Mouse (Mus musculus) MEL (cell line): ENCODE data around the gene Atrip. TPM values are rescaled to one million over a fixed set of nuclear protein-coding genes. Genes with fewer than 3 reads are reported as not detected.

Experiments
- DNase-seq: peaks from one replicate; pipeline ENCODE4 v3.0.0; 2011; ENCODE audit warnings: low read depth, low spot score
- H3K27ac ChIP-seq: 2 replicates; pipeline ENCODE4 v1.5.1; 2012; ENCODE audit warnings: low read depth, mild to moderate bottlenecking, control low read depth, low read length, moderate library complexity; ENCODE audit not compliant: control insufficient read depth
- H3K27me3 ChIP-seq, 2 experiments: fragments of 150-350 bp in 1 of 2; sonication (generic) in 1 of 2; 2 replicates each; pipeline ENCODE4 v1.6.1; 2012; ENCODE audit warnings: low read length in 2 of 2, mild to moderate bottlenecking in 2 of 2, improper control_type of control experiment in 1 of 2, moderate library complexity in 1 of 2; ENCODE audit not compliant: insufficient read depth in 2 of 2, control insufficient read depth in 1 of 2
- H3K36me3 ChIP-seq, 2 experiments: 2 replicates each; pipeline ENCODE4 v1.6.1; 2012 to 2014; ENCODE audit warnings: low read length in 2 of 2, improper control_type of control experiment in 1 of 2, inconsistent platforms in 1 of 2, mild to moderate bottlenecking in 1 of 2; ENCODE audit not compliant: insufficient read depth in 2 of 2, control insufficient read depth in 1 of 2
- H3K4me1 ChIP-seq, 2 experiments: fragments of 150-350 bp in 1 of 2; sonication (generic) in 1 of 2; 2 replicates each; pipeline ENCODE4 v1.6.1; 2012; ENCODE audit warnings: low read length in 2 of 2, improper control_type of control experiment in 1 of 2, mild to moderate bottlenecking in 1 of 2; ENCODE audit not compliant: insufficient read depth in 2 of 2, control insufficient read depth in 1 of 2
- H3K4me3 ChIP-seq, 2 experiments: fragments of 150-350 bp in 1 of 2; sonication (generic) in 1 of 2; 2 replicates each; pipeline ENCODE4 v1.5.1; 2012; ENCODE audit warnings: low read depth in 2 of 2, low read length in 2 of 2, mild to moderate bottlenecking in 2 of 2, moderate library complexity in 2 of 2, control low read depth in 1 of 2, improper control_type of control experiment in 1 of 2; ENCODE audit not compliant: control insufficient read depth in 1 of 2, insufficient read depth in 1 of 2
- H3K79me2 ChIP-seq: 2 replicates; pipeline ENCODE4 v1.6.1; 2012; ENCODE audit warnings: mild to moderate bottlenecking, low read length, moderate library complexity; ENCODE audit not compliant: control insufficient read depth, poor library complexity, insufficient read depth
- H3K9ac ChIP-seq: 2 replicates; pipeline ENCODE4 v1.6.1; 2012; ENCODE audit warnings: low read depth, mild to moderate bottlenecking, control low read depth, low read length, moderate library complexity; ENCODE audit not compliant: control insufficient read depth, poor library complexity, severe bottlenecking
- H3K9me3 ChIP-seq: fragments of 150-350 bp; sonication (generic); replicated peaks from 2 replicates; pipeline ENCODE4 v1.6.1; 2012; ENCODE audit warnings: mild to moderate bottlenecking, low read length, improper control_type of control experiment, moderate library complexity; ENCODE audit not compliant: insufficient read depth
- E2F4 ChIP-seq: IDR thresholded peaks from 2 replicates; pipeline ENCODE4 v1.6.1; 2011; ENCODE audit warnings: low read depth, low read length, improper control_type of control experiment, borderline replicate concordance
- ELF1 ChIP-seq: IDR thresholded peaks from 2 replicates; pipeline ENCODE4 v1.6.1; 2014; ENCODE audit warnings: low read depth, mild to moderate bottlenecking, inconsistent platforms, low read length, improper control_type of control experiment, moderate library complexity
- GABPA ChIP-seq: IDR thresholded peaks from 2 replicates; pipeline ENCODE4 v1.6.1; 2012; ENCODE audit warnings: low read depth, mild to moderate bottlenecking, inconsistent platforms, low read length, improper control_type of control experiment, moderate library complexity
- JUND ChIP-seq: IDR thresholded peaks from 2 replicates; pipeline ENCODE4 v1.6.1; 2011; ENCODE audit warnings: low read depth, mild to moderate bottlenecking, improper control_type of control experiment, low read length
- MAFK ChIP-seq: IDR thresholded peaks from 2 replicates; pipeline ENCODE4 v1.6.1; 2011; ENCODE audit warnings: low read depth, mild to moderate bottlenecking, low read length, improper control_type of control experiment, borderline replicate concordance
- MAX ChIP-seq: IDR thresholded peaks from 2 replicates; pipeline ENCODE4 v1.6.1; 2011; ENCODE audit warnings: low read length, improper control_type of control experiment
- MEF2A ChIP-seq: IDR thresholded peaks from 2 replicates; pipeline ENCODE4 v1.6.1; 2014; ENCODE audit warnings: low read depth, mild to moderate bottlenecking, inconsistent platforms, low read length, improper control_type of control experiment; ENCODE audit not compliant: poor library complexity, insufficient replicate concordance, severe bottlenecking; ENCODE audit errors: extremely low read depth
- MXI1 ChIP-seq: IDR thresholded peaks from 2 replicates; pipeline ENCODE4 v1.6.1; 2011; ENCODE audit warnings: mild to moderate bottlenecking, low read depth, low read length, improper control_type of control experiment
- MYB ChIP-seq: IDR thresholded peaks from 2 replicates; pipeline ENCODE4 v1.6.1; 2011; ENCODE audit warnings: mild to moderate bottlenecking, low read depth, low read length, improper control_type of control experiment
- MYC ChIP-seq: IDR thresholded peaks from 2 replicates; pipeline ENCODE4 v1.6.1; 2011; ENCODE audit warnings: low read depth, mild to moderate bottlenecking, low read length, improper control_type of control experiment, moderate library complexity
- NRF1 ChIP-seq: IDR thresholded peaks from 2 replicates; pipeline ENCODE4 v1.6.1; 2014; ENCODE audit warnings: low read depth, mild to moderate bottlenecking, inconsistent platforms, low read length, improper control_type of control experiment, moderate library complexity; ENCODE audit not compliant: poor library complexity, insufficient read depth, severe bottlenecking
- POLR2A ChIP-seq, 2 experiments: IDR thresholded peaks; 2 replicates each; pipeline ENCODE4 v1.6.1; 2011 to 2012; ENCODE audit warnings: low read length in 2 of 2, mild to moderate bottlenecking in 2 of 2, control low read depth in 1 of 2, improper control_type of control experiment in 1 of 2, low read depth in 1 of 2, moderate library complexity in 1 of 2; ENCODE audit not compliant: control insufficient read depth in 1 of 2, insufficient read depth in 1 of 2, poor library complexity in 1 of 2
- POLR2AphosphoS2 ChIP-seq: IDR thresholded peaks from 2 replicates; pipeline ENCODE4 v1.6.1; 2011; ENCODE audit warnings: low read length, improper control_type of control experiment
- POLR2AphosphoS5 ChIP-seq: IDR thresholded peaks from 2 replicates; pipeline ENCODE4 v1.6.1; 2012; ENCODE audit warnings: low read depth, borderline replicate concordance, mild to moderate bottlenecking, inconsistent platforms, low read length, moderate library complexity, mixed read lengths
- RCOR1 ChIP-seq: IDR thresholded peaks from 2 replicates; pipeline ENCODE4 v1.6.1; 2012; ENCODE audit warnings: low read depth, mild to moderate bottlenecking, inconsistent platforms, low read length, improper control_type of control experiment
- SIN3A ChIP-seq: IDR thresholded peaks from 2 replicates; pipeline ENCODE4 v1.6.1; 2012; ENCODE audit warnings: low read length, improper control_type of control experiment, inconsistent platforms
- TBP ChIP-seq: IDR thresholded peaks from 2 replicates; pipeline ENCODE4 v1.8.0; 2011; ENCODE audit warnings: low read depth, low read length, improper control_type of control experiment
- ZKSCAN1 ChIP-seq: IDR thresholded peaks from 2 replicates; pipeline ENCODE4 v1.6.1; 2012; ENCODE audit warnings: low read depth, mild to moderate bottlenecking, inconsistent platforms, low read length, improper control_type of control experiment, moderate library complexity
- ZMIZ1 ChIP-seq: IDR thresholded peaks from 2 replicates; pipeline ENCODE4 v1.6.1; 2012; ENCODE audit warnings: low read depth, mild to moderate bottlenecking, inconsistent platforms, low read length, improper control_type of control experiment, moderate library complexity
- polyA plus RNA-seq, 2 experiments: library from polyadenylated mRNA; stranded (reverse) in 1 of 2; unstranded in 1 of 2; fragments of >175 nt in 1 of 2; fragments of >200 nt in 1 of 2; gene quantifications; 2 replicates each; pipeline versions ENCODE4 v1.2.1 to v1.2.4; 2012; ENCODE audit warnings: low replicate concordance in 2 of 2, low read depth in 1 of 2; ENCODE audit not compliant: insufficient read length in 2 of 2, insufficient read depth in 1 of 2, missing spikeins in 1 of 2
- total RNA-seq: library from RNA; depleted of rRNA; stranded (reverse); fragments of 300-350 nt; gene quantifications from 2 replicates; pipeline ENCODE4 v1.2.3, GENCODE M21; 2012

Gene Atrip
- total and polyA plus RNA-seq, 3 experiments, result 18.4 to 35.3 TPM; not detected in 1

- Histone ChIP-seq H3K27me3 (no peaks in the 10 kb centered on the region), H3K36me3 (peaks cover 0 to 9% of the 10 kb centered on the region in 2 experiments; a peak in 2 of 4 replicates), H3K79me2 (peaks cover 2% of the 10 kb centered on the region; the same call in 1 of the 2 replicates)
- no peak for TF ChIP-seq MYC
- no peak for TF ChIP-seq JUND
- TF ChIP-seq ZMIZ1, result no peak
- TF ChIP-seq NRF1, result no peak
- no peak for TF ChIP-seq POLR2A (IDR thresholded peaks at IDR 0.05; ENCODE audit: control insufficient read depth in 1 of 2, insufficient read depth in 1 of 2, low read depth in 1 of 2, low read length in 2 of 2, poor library complexity in 1 of 2)
- TF ChIP-seq ZKSCAN1, result no peak
- no peak for TF ChIP-seq MXI1
- no peak for TF ChIP-seq MEF2A
- no peak for TF ChIP-seq MAFK
- TF ChIP-seq SIN3A, result no peak
- no peak for TF ChIP-seq POLR2AphosphoS5
- no peak for TF ChIP-seq TBP
- TF ChIP-seq RCOR1, result no peak
- TF ChIP-seq, all 39 proteins: peak for 0
- H3K4me1 ChIP-seq, result peaks cover 3 to 11% of the 10 kb centered on the region in 2 experiments; a peak in 3 of 4 replicates
- no peak overlapping the region for H3K4me3 ChIP-seq
- H3K9ac ChIP-seq, result no peak overlapping the region
- DNase-seq, result no peak
- no peak overlapping the region for H3K27ac ChIP-seq
- H3K9me3 ChIP-seq, result no peaks in the 10 kb centered on the region
These were observed 22.9 kb downstream of the Atrip start for GRCm38 (mm10) chr9:109051011-109051501.

- H3K9me3 ChIP-seq, result no peaks in the 10 kb centered on the region
- no peak overlapping the region for H3K27ac ChIP-seq
- peaks cover 3 to 8% of the 10 kb centered on the region in 2 experiments; a peak in 3 of 4 replicates for H3K4me1 ChIP-seq
- H3K9ac ChIP-seq, result no peak overlapping the region
- no peak overlapping the region for H3K4me3 ChIP-seq
- peaks cover 0 to 8% of the 10 kb centered on the region in 2 experiments; a peak in 2 of 4 replicates for H3K36me3 ChIP-seq
- no peaks in the 10 kb centered on the region for H3K27me3 ChIP-seq
- TF ChIP-seq ZMIZ1 (no peak), GABPA (no peak), MAX (no peak), ZKSCAN1 (no peak), E2F4 (no peak), MYB (no peak), POLR2AphosphoS2 (no peak), ELF1 (no peak), MAFK (no peak)
- peaks cover 2% of the 10 kb centered on the region; the same call in 1 of the 2 replicates for H3K79me2 ChIP-seq
- DNase-seq, result no peak
These were observed 23.3 kb downstream of the Atrip start for GRCm38 (mm10) chr9:109050674-109050997.
